Mouse (Mus musculus) gastrocnemius, adult 2 months (tissue): ENCODE measurements around the gene 2010111I01Rik. TPM values are rescaled to one million over a fixed set of nuclear protein-coding genes. Genes with fewer than 3 reads are reported as not detected.

Experiments used
- DNase-seq: peaks from one replicate; pipeline ENCODE4 v3.0.0; 2022
- H3K27ac ChIP-seq: fragments of 200-600 bp; 2 replicates; pipeline ENCODE4 v1.8.1; 2022; ENCODE audit warnings: mild to moderate bottlenecking
- H3K4me3 ChIP-seq: fragments of 200-600 bp; 2 replicates; pipeline ENCODE4 v1.8.1; 2022; ENCODE audit warnings: mild to moderate bottlenecking, moderate library complexity
- CTCF ChIP-seq: fragments of 200-600 bp; IDR thresholded peaks from 2 replicates; pipeline ENCODE4 v1.8.1; 2022; ENCODE audit warnings: antibody characterized with exemption, mild to moderate bottlenecking, moderate library complexity
- intact Hi-C: fragments of 180-260 bp; cut with DNase I; formaldehyde crosslinking; loops from one replicate; pipeline ENCODE4 v1.15.1; 2025
- total RNA-seq, 2 experiments: library from RNA; stranded (reverse); gene quantifications; 2 replicates each; pipeline ENCODE4 v1.2.3; 2021

Gene 2010111I01Rik
- total RNA-seq, 2 experiments from 2014 or later, result 56.8 to 61.4 TPM

- Histone ChIP-seq H3K27ac (peak overlapping the region; percentile 73), H3K4me3 (no peak overlapping the region)
- intact Hi-C loops, result loop anchor here (5.0 kb wide), 1 partner anchor 37 kb away; no protein-coding TSS in a partner anchor
- TF ChIP-seq CTCF, result no peak
- no peak for DNase-seq
Observed at GRCm38 (mm10) chr13:63094317-63095131, 129.8 kb downstream of the 2010111I01Rik start.

- DNase-seq, result no peak
- Histone ChIP-seq H3K27ac (peak overlapping the region; percentile 73), H3K4me3 (0 out of 2 replicates have a peak overlapping the region, but pooled peaks have one; percentile 17)
- no peak for TF ChIP-seq CTCF
- intact Hi-C loops, result no loop called here
Observed at GRCm38 (mm10) chr13:63096764-63097163, 132.1 kb downstream of the 2010111I01Rik start.

GRCm38 (mm10) chr13:63097440-63097930 lies 132.8 kb downstream of the 2010111I01Rik start:
- intact Hi-C loops, result no loop called here
- no peak for TF ChIP-seq CTCF
- no peak for DNase-seq
- no peak overlapping the region for H3K4me3 ChIP-seq
- peak overlapping the region; percentile 73 for H3K27ac ChIP-seq

- DNase-seq, result no peak
- intact Hi-C loops, result no loop called here
- Histone ChIP-seq H3K4me3 (no peak overlapping the region), H3K27ac (no peak overlapping the region)
- no peak for TF ChIP-seq CTCF
Observed at GRCm38 (mm10) chr13:63101761-63102160, 137.1 kb downstream of the 2010111I01Rik start.

- no peak overlapping the region for H3K4me3 ChIP-seq
- TF ChIP-seq CTCF, result no peak
- DNase-seq, result no peak
- intact Hi-C loops, result no loop called here
- no peak overlapping the region for H3K27ac ChIP-seq
Observed at GRCm38 (mm10) chr13:63102848-63103585, 138.3 kb downstream of the 2010111I01Rik start.

GRCm38 (mm10) chr13:63106574-63106973 lies 141.9 kb downstream of the 2010111I01Rik start:
- no peak for TF ChIP-seq CTCF
- intact Hi-C loops, result loop anchor here (5.0 kb wide), 1 partner anchor 39 kb away; no protein-coding TSS in a partner anchor
- Histone ChIP-seq H3K27ac (no peak overlapping the region), H3K4me3 (no peak overlapping the region)
- no peak for DNase-seq

- intact Hi-C loops, result loop anchor here (5.0 kb wide), 1 partner anchor 41 kb away; no protein-coding TSS in a partner anchor
Observed at GRCm38 (mm10) chr13:63108601-63109000, 143.9 kb downstream of the 2010111I01Rik start.

GRCm38 (mm10) chr13:63111297-63112042 lies 146.8 kb downstream of the 2010111I01Rik start:
- Histone ChIP-seq H3K4me3 (no peak overlapping the region), H3K27ac (peak overlapping the region; percentile 84)
- TF ChIP-seq CTCF, result no peak
- intact Hi-C loops, result no loop called here
- no peak for DNase-seq

More at GRCm38 (mm10) chr13:63108601-63109000, 143.9 kb downstream of the 2010111I01Rik start:
- TF ChIP-seq CTCF, result no peak
- Histone ChIP-seq H3K4me3 (no peak overlapping the region), H3K27ac (peak overlapping the region; percentile 68)
- DNase-seq, result peak; percentile 66

GRCm38 (mm10) chr13:63112043-63112597 lies 147.4 kb downstream of the 2010111I01Rik start:
- intact Hi-C loops, result no loop called here
- Histone ChIP-seq H3K27ac (peak overlapping the region; percentile 84), H3K4me3 (no peak overlapping the region)
- no peak for DNase-seq
- TF ChIP-seq CTCF, result no peak

GRCm38 (mm10) chr13:63112598-63113372 lies 148.1 kb downstream of the 2010111I01Rik start:
- intact Hi-C loops, result no loop called here
- peak overlapping the region; percentile 84 for H3K27ac ChIP-seq
- DNase-seq, result no peak
- TF ChIP-seq CTCF, result no peak
- peak overlapping the region; percentile 33; the same call in 1 of the 2 replicates for H3K4me3 ChIP-seq

GRCm38 (mm10) chr13:63113881-63114301 lies 149.2 kb downstream of the 2010111I01Rik start:
- H3K4me3 ChIP-seq, result no peak overlapping the region
- TF ChIP-seq CTCF, result no peak
- peak overlapping the region; percentile 84 for H3K27ac ChIP-seq
- DNase-seq, result no peak
- intact Hi-C loops, result no loop called here
